Mouse (Mus musculus) heart, postnatal 0 days (tissue): Measurements from ENCODE around the gene Cx3cr1.

Experiments
- CTCF ChIP-seq: IDR thresholded peaks from 2 replicates; pipeline ENCODE4 v1.5.1; 2016; ENCODE audit warnings: antibody characterized with exemption, control low read depth, low read depth
- EP300 ChIP-seq: IDR thresholded peaks from 2 replicates; pipeline ENCODE4 v1.6.1; 2016; ENCODE audit warnings: antibody characterized with exemption, low read depth

GRCm38 (mm10) chr9:119988304-119988703 lies 81.4 kb downstream of the Cx3cr1 start:
- TF ChIP-seq CTCF (no peak), EP300 (no peak)
